19 mouse cellular contexts compared by ENCODE assay signal in genomic region chr2:74064369-74064768, GRCm38 (mm10).
DNase-seq lines count a peak whose midpoint lies in the region; ATAC-seq and TF ChIP-seq lines count a peak whose summit lies in the region.
"Had no signal": no experiment of that assay in that cellular context is flagged by ENCODE, and none has a peak within 500 bp of the region (broad histone marks: within the 10 kb centered on the region; RNA-seq: fewer than 3 reads in every experiment).

No protein-coding gene starts in this region.

- no peak for TF ChIP-seq POLR2A in brain, embryonic 14.5 days (IDR thresholded peaks at IDR 0.05; ENCODE audit: borderline replicate concordance, extremely low read depth, insufficient read depth, insufficient read length, poor library complexity, severe bottlenecking)

- WGBS in forebrain, embryonic 13.5 days: 42% methylated on average over 9 of the region's 9 CpGs
- WGBS in forebrain, embryonic 11.5 days: 74% methylated on average over 9 of the region's 9 CpGs
- WGBS in forebrain, postnatal 0 days: 31% methylated on average over 9 of the region's 9 CpGs
- 49% methylated on average over 9 of the region's 9 CpGs for WGBS in midbrain, embryonic 13.5 days
- 74% methylated on average over 9 of the region's 9 CpGs for WGBS in intestine, postnatal 0 days

- no peak for DNase-seq in forebrain, embryonic 11.5 days (ENCODE audit: low spot score)
- DNase-seq in brain, embryonic 14.5 days (ENCODE audit: low read depth): peak; percentile 64
- DNase-seq in forebrain, postnatal 0 days: no peak
- no peak for DNase-seq in right cerebral cortex, adult 18-20 months
- no peak for DNase-seq in frontal cortex, postnatal 25 days (ENCODE audit: low spot score in 2 of 2)
- DNase-seq: adrenal gland, adult 2 months; heart, adult 18-20 months; kidney, adult 8-10 months; kidney, postnatal 25 days; spleen, adult 18-20 months had no signal

- peaks cover 30% of the 10 kb centered on the region for H3K4me1 ChIP-seq in forebrain, embryonic 13.5 days
- H3K4me1 ChIP-seq in forebrain, embryonic 11.5 days (replicated peaks; ENCODE audit: control insufficient read depth, insufficient read depth, low read length): no peaks in the 10 kb centered on the region
- H3K4me1 ChIP-seq in forebrain, postnatal 0 days (ENCODE audit: insufficient read depth): peaks cover 5% of the 10 kb centered on the region; the same call in 1 of the 2 replicates
- peaks cover 27% of the 10 kb centered on the region for H3K4me1 ChIP-seq in midbrain, embryonic 13.5 days (replicated peaks)
- 0 out of 2 replicates have a peak, but pooled peaks cover 2% of the 10 kb centered on the region for H3K4me1 ChIP-seq in intestine, postnatal 0 days (replicated peaks; ENCODE audit: control insufficient read depth, insufficient read depth, low read length)
- H3K4me1 ChIP-seq: heart, embryonic 15.5 days; stomach, embryonic 15.5 days had no signal

- H3K9me3 ChIP-seq in forebrain, embryonic 13.5 days (replicated peaks): no peaks in the 10 kb centered on the region
- no peaks in the 10 kb centered on the region for H3K9me3 ChIP-seq in forebrain, embryonic 11.5 days (ENCODE audit: control insufficient read depth, low read length)
- no peaks in the 10 kb centered on the region for H3K9me3 ChIP-seq in forebrain, postnatal 0 days (ENCODE audit: low read length)
- H3K9me3 ChIP-seq in midbrain, embryonic 13.5 days: no peaks in the 10 kb centered on the region
- H3K9me3 ChIP-seq in intestine, postnatal 0 days (ENCODE audit: control insufficient read depth): no peaks in the 10 kb centered on the region
- H3K9me3 ChIP-seq: heart, embryonic 15.5 days; stomach, embryonic 15.5 days had no signal

- no peak for TF ChIP-seq CTCF in brain, embryonic 14.5 days (IDR thresholded peaks at IDR 0.05; ENCODE audit: borderline replicate concordance, extremely low read depth, insufficient read depth, insufficient read length)
- TF ChIP-seq CTCF in forebrain, postnatal 0 days (IDR thresholded peaks at IDR 0.05; ENCODE audit: low read depth): no peak
- TF ChIP-seq CTCF in intestine, postnatal 0 days (IDR thresholded peaks at IDR 0.05; ENCODE audit: low read depth): no peak

- peaks cover 30% of the 10 kb centered on the region for H3K27me3 ChIP-seq in forebrain, embryonic 13.5 days
- H3K27me3 ChIP-seq in forebrain, embryonic 11.5 days (ENCODE audit: control insufficient read depth, insufficient read depth, low read length): peaks cover 2% of the 10 kb centered on the region; the same call in 1 of the 2 replicates
- H3K27me3 ChIP-seq in forebrain, postnatal 0 days (ENCODE audit: insufficient read depth, low read length): peaks cover 3% of the 10 kb centered on the region; the same call in 1 of the 2 replicates
- H3K27me3 ChIP-seq in midbrain, embryonic 13.5 days: peaks cover 32% of the 10 kb centered on the region
- H3K27me3 ChIP-seq in intestine, postnatal 0 days (replicated peaks; ENCODE audit: control insufficient read depth, insufficient read depth, low read length): 0 out of 2 replicates have a peak, but pooled peaks cover 3% of the 10 kb centered on the region
- H3K27me3 ChIP-seq: stomach, embryonic 15.5 days had no signal

- H3K4me2 ChIP-seq in forebrain, embryonic 13.5 days: peak overlapping the region; percentile 50
- H3K4me2 ChIP-seq in forebrain, embryonic 11.5 days (ENCODE audit: low read depth, low read length, severe bottlenecking): no peak overlapping the region
- peak overlapping the region; percentile 50 for H3K4me2 ChIP-seq in forebrain, postnatal 0 days (ENCODE audit: low read depth)
- peak overlapping the region; percentile 41 for H3K4me2 ChIP-seq in midbrain, embryonic 13.5 days (replicated peaks)
- no peak overlapping the region for H3K4me2 ChIP-seq in intestine, postnatal 0 days (replicated peaks; ENCODE audit: low read depth)
- H3K4me2 ChIP-seq: heart, embryonic 15.5 days; liver, embryonic 11.5 days; lung, embryonic 14.5 days; stomach, embryonic 15.5 days had no signal

- no peak overlapping the region for H3K9ac ChIP-seq in forebrain, embryonic 13.5 days
- no peak overlapping the region for H3K9ac ChIP-seq in forebrain, embryonic 11.5 days (ENCODE audit: low read length)
- H3K9ac ChIP-seq in forebrain, postnatal 0 days: no peak overlapping the region
- H3K9ac ChIP-seq in midbrain, embryonic 13.5 days (replicated peaks): no peak overlapping the region
- no peak overlapping the region for H3K9ac ChIP-seq in intestine, postnatal 0 days (ENCODE audit: low read depth, low read length)
- H3K9ac ChIP-seq: heart, embryonic 15.5 days; lung, embryonic 14.5 days; stomach, embryonic 15.5 days had no signal

- peak; percentile 36; the same call in 1 of the 2 replicates for ATAC-seq in forebrain, embryonic 13.5 days
- no peak for ATAC-seq in forebrain, embryonic 11.5 days (replicated peaks; ENCODE audit: low FRiP score)
- 0 out of 2 replicates have a peak, but pooled peaks have one; percentile 10 for ATAC-seq in forebrain, postnatal 0 days
- ATAC-seq in midbrain, embryonic 13.5 days: no peak; the same call in 1 of the 2 replicates
- ATAC-seq in intestine, postnatal 0 days: no peak

- peak overlapping the region; percentile 59; the same call in 1 of the 2 replicates for H3K27ac ChIP-seq in forebrain, embryonic 13.5 days
- H3K27ac ChIP-seq in forebrain, embryonic 11.5 days (ENCODE audit: low read depth, low read length): no peak overlapping the region
- peak overlapping the region; percentile 57 for H3K27ac ChIP-seq in forebrain, postnatal 0 days (ENCODE audit: low read depth, low read length)
- H3K27ac ChIP-seq in midbrain, embryonic 13.5 days: peak overlapping the region; percentile 68
- H3K27ac ChIP-seq in intestine, postnatal 0 days (ENCODE audit: low read depth, low read length): no peak overlapping the region
- H3K27ac ChIP-seq: gastrocnemius, adult 2 months; heart, embryonic 15.5 days; macrophage; stomach, embryonic 15.5 days had no signal

- H3K4me3 ChIP-seq in forebrain, embryonic 13.5 days: no peak overlapping the region
- H3K4me3 ChIP-seq in forebrain, embryonic 11.5 days (ENCODE audit: low read depth, low read length): no peak overlapping the region
- peak overlapping the region; percentile 32; the same call in 1 of the 2 replicates for H3K4me3 ChIP-seq in forebrain, postnatal 0 days (ENCODE audit: low read depth, low read length)
- H3K4me3 ChIP-seq in midbrain, embryonic 13.5 days (replicated peaks): peak overlapping the region; percentile 15; the same call in 1 of the 2 replicates
- H3K4me3 ChIP-seq in intestine, postnatal 0 days (ENCODE audit: low read depth, low read length): no peak overlapping the region
- H3K4me3 ChIP-seq: heart, embryonic 15.5 days; stomach, embryonic 15.5 days had no signal

- no peaks in the 10 kb centered on the region for H3K36me3 ChIP-seq in forebrain, embryonic 13.5 days (ENCODE audit: poor library complexity, severe bottlenecking)
- no peaks in the 10 kb centered on the region for H3K36me3 ChIP-seq in forebrain, embryonic 11.5 days (ENCODE audit: control insufficient read depth, insufficient read depth, low read length)
- H3K36me3 ChIP-seq in forebrain, postnatal 0 days (ENCODE audit: insufficient read depth): no peaks in the 10 kb centered on the region
- H3K36me3 ChIP-seq in midbrain, embryonic 13.5 days: no peaks in the 10 kb centered on the region
- H3K36me3 ChIP-seq in intestine, postnatal 0 days (ENCODE audit: control insufficient read depth, insufficient read depth): no peaks in the 10 kb centered on the region
- H3K36me3 ChIP-seq: heart, embryonic 15.5 days; stomach, embryonic 15.5 days had no signal

Comparison
In these comparisons a context has a peak if more than half of its experiments do, and no peak if none do; other contexts are left out.
1. ATAC-seq: peak in forebrain, embryonic 13.5 days (single experiment) and forebrain, postnatal 0 days (single experiment); none in forebrain, embryonic 11.5 days (single experiment), midbrain, embryonic 13.5 days (single experiment) and intestine, postnatal 0 days (single experiment).
2. H3K27ac ChIP-seq: peak in forebrain, embryonic 13.5 days (single experiment), forebrain, postnatal 0 days (single experiment) and midbrain, embryonic 13.5 days (single experiment); none in forebrain, embryonic 11.5 days (single experiment) and intestine, postnatal 0 days (single experiment).
3. H3K4me2 ChIP-seq: peak in forebrain, embryonic 13.5 days (single experiment), forebrain, postnatal 0 days (single experiment) and midbrain, embryonic 13.5 days (single experiment); none in forebrain, embryonic 11.5 days (single experiment) and intestine, postnatal 0 days (single experiment).
4. H3K4me3 ChIP-seq: peak in forebrain, postnatal 0 days (single experiment) and midbrain, embryonic 13.5 days (single experiment); none in forebrain, embryonic 13.5 days (single experiment), forebrain, embryonic 11.5 days (single experiment) and intestine, postnatal 0 days (single experiment).